Mouse (Mus musculus) hindbrain, embryonic 14.5 days (tissue): ENCODE data around the gene Cep162. TPM values are rescaled to one million over a fixed set of nuclear protein-coding genes. Genes with fewer than 3 reads are reported as not detected.

ENCODE experiments used
- ATAC-seq: fragments of 200-750 bp; cut with Nextera tagmentation; 2 replicates; pipeline ENCODE4 v1.8.0; 2017; ENCODE audit warnings: moderate number of reproducible peaks, mild to moderate bottlenecking, moderate TSS enrichment, moderate library complexity; ENCODE audit not compliant: low FRiP score
- DNase-seq: peaks from one replicate; pipeline ENCODE4 v3.0.0-alpha.2; 2015; ENCODE audit warnings: low spot score
- H3K27ac ChIP-seq: fragments of 300-500 bp; sonication (generic); 2 replicates; pipeline ENCODE4 v1.5.1; 2014; ENCODE audit warnings: mild to moderate bottlenecking, moderate library complexity
- H3K27me3 ChIP-seq: fragments of 300-500 bp; sonication (generic); 2 replicates; pipeline ENCODE4 v1.6.1; 2014; ENCODE audit warnings: mild to moderate bottlenecking, low read length, mixed read lengths; ENCODE audit not compliant: control insufficient read depth, insufficient read depth
- H3K36me3 ChIP-seq: fragments of 300-500 bp; sonication (generic); replicated peaks from 2 replicates; pipeline ENCODE4 v1.6.1; 2014; ENCODE audit not compliant: control insufficient read depth, insufficient read depth
- H3K4me1 ChIP-seq: fragments of 300-500 bp; sonication (generic); replicated peaks from 2 replicates; pipeline ENCODE4 v1.6.1; 2014; ENCODE audit warnings: antibody characterized with exemption, low read length, mixed read lengths; ENCODE audit not compliant: control insufficient read depth, insufficient read depth
- H3K4me2 ChIP-seq: fragments of 300-500 bp; sonication (generic); replicated peaks from 2 replicates; pipeline ENCODE4 v1.6.1; 2014; ENCODE audit warnings: mild to moderate bottlenecking, moderate library complexity
- H3K4me3 ChIP-seq: fragments of 300-500 bp; sonication (generic); replicated peaks from 2 replicates; pipeline ENCODE4 v1.5.1; 2014; ENCODE audit warnings: mild to moderate bottlenecking, low read length
- H3K9ac ChIP-seq: fragments of 300-500 bp; sonication (generic); 2 replicates; pipeline ENCODE4 v1.6.1; 2014
- H3K9me3 ChIP-seq: fragments of 300-500 bp; sonication (generic); 2 replicates; pipeline ENCODE4 v1.6.1; 2016; ENCODE audit warnings: low read length; ENCODE audit not compliant: control insufficient read depth
- WGBS: fragments of 180-500 bp; shearing (Covaris S2); extraction: QIAGEN DNeasy Blood & Tissue Kit; methylation state at CpG from one replicate; pipeline ENCODE4 v1.1.7; 2014; 5-methylcytosine and 5-hydroxymethylcytosine counted together
- polyA plus RNA-seq: library from polyadenylated mRNA; unstranded; fragments of >200 nt; fragmentation: Nextera tagmentation; extraction: Ambion mirVana; gene quantifications from 2 replicates; pipeline ENCODE4 v1.2.1, GENCODE M21; 2014

Gene Cep162
- polyA plus RNA-seq, 1 experiment from 2014 or later, result 7.1 TPM

DNA sequence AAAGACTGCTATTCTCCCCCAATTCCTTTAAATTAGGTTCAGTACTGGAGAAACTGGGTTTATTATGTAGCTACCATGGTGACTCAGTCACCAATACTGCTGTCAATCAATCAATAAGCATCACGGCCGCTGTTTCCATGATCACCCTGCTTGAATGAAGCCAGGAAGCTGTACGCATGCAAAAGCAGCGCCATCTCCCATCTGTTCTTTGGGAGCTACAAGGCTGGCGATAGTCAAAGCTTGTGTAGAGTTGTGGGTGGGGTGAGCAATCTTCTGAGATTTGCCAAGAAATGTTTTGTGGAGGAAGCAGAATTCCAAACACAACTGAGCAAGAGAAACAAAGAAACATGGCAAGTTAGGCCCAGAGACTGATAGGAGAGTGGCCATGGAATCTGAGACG lies 52.9 kb downstream of the Cep162 start:
- no peak overlapping the region for H3K27ac ChIP-seq
- ATAC-seq, result no peak
- no peaks in the 10 kb centered on the region for H3K4me1 ChIP-seq
- H3K27me3 ChIP-seq, result no peaks in the 10 kb centered on the region
- no peak for DNase-seq
- H3K4me3 ChIP-seq, result no peak overlapping the region
- 84% methylated on average over 6 of the region's 6 CpGs for WGBS
- H3K9ac ChIP-seq, result no peak overlapping the region
- peaks cover 68% of the 10 kb centered on the region for H3K36me3 ChIP-seq
- H3K4me2 ChIP-seq, result no peak overlapping the region
- no peaks in the 10 kb centered on the region for H3K9me3 ChIP-seq

DNA sequence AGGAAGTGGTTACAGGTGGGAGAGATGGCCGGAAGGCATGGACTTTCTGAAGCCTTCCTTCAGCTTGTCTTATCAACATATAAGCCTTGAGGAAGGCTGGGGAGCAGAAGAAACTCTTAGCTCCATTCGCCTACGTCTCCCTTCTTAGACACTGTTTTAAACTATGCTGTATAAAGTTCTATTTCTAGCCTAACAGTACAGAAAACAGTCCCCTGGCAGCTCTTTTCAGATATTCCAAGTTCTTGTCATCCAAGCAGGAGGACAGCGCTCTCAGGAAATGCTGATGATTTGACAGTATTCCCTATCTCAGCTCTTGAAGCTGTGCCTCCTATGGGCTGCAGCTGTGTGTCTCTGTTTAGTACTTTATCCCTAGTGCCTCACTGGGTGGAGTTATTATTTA lies 54.4 kb downstream of the Cep162 start:
- DNase-seq (no peak), ATAC-seq (no peak)
- H3K27ac ChIP-seq, result no peak overlapping the region
- no peaks in the 10 kb centered on the region for H3K27me3 ChIP-seq
- H3K9ac ChIP-seq, result no peak overlapping the region
- H3K4me3 ChIP-seq, result no peak overlapping the region
- no peak overlapping the region for H3K4me2 ChIP-seq
- no peaks in the 10 kb centered on the region for H3K4me1 ChIP-seq
- 96% methylated on average over 4 of the region's 4 CpGs for WGBS
- H3K9me3 ChIP-seq, result no peaks in the 10 kb centered on the region
- peaks cover 63% of the 10 kb centered on the region for H3K36me3 ChIP-seq

DNA sequence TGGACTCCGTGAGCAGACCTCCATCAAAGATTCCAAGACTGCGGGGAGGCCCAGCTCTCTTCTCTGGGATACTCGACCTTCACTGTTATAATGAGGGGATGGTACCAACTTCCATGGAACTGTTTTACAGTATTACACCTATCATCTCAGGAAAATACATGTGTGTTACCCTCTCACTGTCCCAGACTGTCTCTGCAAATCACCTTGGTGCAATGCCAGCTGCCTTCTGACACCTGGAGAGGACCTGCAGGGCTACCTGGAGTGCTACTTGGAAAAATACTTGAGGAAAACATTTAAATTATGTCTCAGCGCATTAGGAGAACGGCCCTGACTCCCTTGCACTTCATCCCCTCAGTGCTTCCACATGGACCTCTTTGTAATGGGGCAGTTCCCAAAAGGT lies 54.9 kb downstream of the Cep162 start:
- no peak overlapping the region for H3K27ac ChIP-seq
- H3K27me3 ChIP-seq, result no peaks in the 10 kb centered on the region
- no peak overlapping the region for H3K4me3 ChIP-seq
- H3K4me1 ChIP-seq, result no peaks in the 10 kb centered on the region
- 94% methylated on average over 5 of the region's 5 CpGs for WGBS
- H3K9me3 ChIP-seq, result no peaks in the 10 kb centered on the region
- H3K9ac ChIP-seq, result no peak overlapping the region
- no peak for ATAC-seq
- no peak overlapping the region for H3K4me2 ChIP-seq
- peaks cover 60% of the 10 kb centered on the region for H3K36me3 ChIP-seq
- no peak for DNase-seq

DNA sequence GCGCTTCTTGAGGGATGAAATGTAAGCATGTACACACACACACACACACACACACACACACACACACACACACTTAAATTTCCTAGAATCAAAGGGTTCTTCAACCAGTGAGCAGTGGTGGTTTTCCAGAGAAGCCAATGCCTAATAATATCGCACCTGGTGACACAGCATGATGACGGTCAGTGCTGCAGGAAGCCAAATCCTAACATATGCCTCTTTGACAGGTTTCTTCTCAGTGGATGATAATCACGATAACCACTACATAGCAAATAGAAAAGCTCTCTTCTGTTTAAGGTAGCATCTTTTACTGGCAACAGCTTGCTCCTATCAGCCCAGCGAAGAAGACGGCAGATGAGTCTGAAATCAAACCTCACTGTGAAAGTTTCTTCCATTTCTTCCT lies 57.3 kb downstream of the Cep162 start:
- H3K4me2 ChIP-seq, result no peak overlapping the region
- no peak overlapping the region for H3K9ac ChIP-seq
- no peaks in the 10 kb centered on the region for H3K27me3 ChIP-seq
- H3K4me1 ChIP-seq, result no peaks in the 10 kb centered on the region
- H3K36me3 ChIP-seq, result peaks cover 57% of the 10 kb centered on the region
- H3K9me3 ChIP-seq, result 0 out of 2 replicates have a peak, but pooled peaks cover under 1% of the 10 kb centered on the region
- WGBS, result 90% methylated on average over 6 of the region's 6 CpGs
- H3K27ac ChIP-seq, result no peak overlapping the region
- DNase-seq (no peak), ATAC-seq (no peak)
- H3K4me3 ChIP-seq, result no peak overlapping the region

- H3K4me1 ChIP-seq, result no peaks in the 10 kb centered on the region
- ATAC-seq (no peak), DNase-seq (no peak)
- H3K4me2 ChIP-seq, result no peak overlapping the region
- no peak overlapping the region for H3K9ac ChIP-seq
- no peaks in the 10 kb centered on the region for H3K27me3 ChIP-seq
- H3K36me3 ChIP-seq, result peaks cover 57% of the 10 kb centered on the region
- H3K9me3 ChIP-seq, result peaks cover 8% of the 10 kb centered on the region
- 79% methylated on average over 3 of the region's 3 CpGs for WGBS
- H3K4me3 ChIP-seq, result no peak overlapping the region
- no peak overlapping the region for H3K27ac ChIP-seq
Measured at GRCm38 (mm10) chr9:87197277-87197676, 58.1 kb downstream of the Cep162 start.

GRCm38 (mm10) chr9:87193721-87194120 lies 61.6 kb downstream of the Cep162 start:
- Histone ChIP-seq H3K4me3 (no peak overlapping the region), H3K9me3 (peaks cover 27% of the 10 kb centered on the region), H3K36me3 (peaks cover 69% of the 10 kb centered on the region), H3K4me1 (no peaks in the 10 kb centered on the region), H3K4me2 (no peak overlapping the region), H3K27ac (no peak overlapping the region), H3K9ac (no peak overlapping the region), H3K27me3 (no peaks in the 10 kb centered on the region)
- ATAC-seq, result no peak
- WGBS, result 90% methylated on average over 1 of the region's 1 CpGs
- DNase-seq, result no peak

DNA sequence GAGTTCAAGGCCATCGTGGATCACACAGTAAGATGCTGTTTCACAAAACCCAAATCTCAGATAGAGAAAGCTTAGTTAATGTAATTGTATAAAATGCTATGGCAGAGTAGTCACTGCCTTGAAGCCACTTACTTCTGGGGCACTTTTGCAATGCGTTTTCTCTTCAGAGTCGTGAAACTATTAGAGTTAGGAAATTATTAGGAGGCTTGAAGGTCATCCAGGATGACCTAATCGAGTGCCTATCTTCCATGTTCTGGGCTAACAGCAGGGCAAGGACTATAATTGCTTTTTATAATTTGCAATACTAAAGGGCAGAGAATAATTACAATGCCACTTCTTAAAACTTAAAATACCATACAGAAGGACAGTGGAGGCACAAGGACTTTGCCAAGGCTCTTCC lies 68.0 kb downstream of the Cep162 start:
- H3K27ac ChIP-seq, result no peak overlapping the region
- peaks cover 19% of the 10 kb centered on the region for H3K9me3 ChIP-seq
- ATAC-seq (no peak), DNase-seq (no peak)
- no peaks in the 10 kb centered on the region for H3K27me3 ChIP-seq
- no peak overlapping the region for H3K4me3 ChIP-seq
- H3K4me2 ChIP-seq, result no peak overlapping the region
- no peak overlapping the region for H3K9ac ChIP-seq
- no peaks in the 10 kb centered on the region for H3K4me1 ChIP-seq
- 91% methylated on average over 4 of the region's 4 CpGs for WGBS
- peaks cover 27% of the 10 kb centered on the region for H3K36me3 ChIP-seq

GRCm38 (mm10) chr9:87182231-87182630 lies 73.1 kb downstream of the Cep162 start:
- Histone ChIP-seq H3K27me3 (no peaks in the 10 kb centered on the region), H3K4me2 (no peak overlapping the region), H3K36me3 (no peaks in the 10 kb centered on the region), H3K9ac (no peak overlapping the region), H3K4me1 (no peaks in the 10 kb centered on the region), H3K4me3 (no peak overlapping the region), H3K27ac (no peak overlapping the region), H3K9me3 (no peaks in the 10 kb centered on the region)
- no peak for DNase-seq
- WGBS, result 79% methylated on average over 10 of the region's 10 CpGs
- ATAC-seq, result no peak

GRCm38 (mm10) chr9:87178534-87178933 lies 76.8 kb downstream of the Cep162 start:
- WGBS, result 70% methylated on average over 7 of the region's 7 CpGs
- Histone ChIP-seq H3K4me1 (no peaks in the 10 kb centered on the region), H3K4me3 (no peak overlapping the region), H3K36me3 (no peaks in the 10 kb centered on the region), H3K4me2 (no peak overlapping the region), H3K27ac (no peak overlapping the region), H3K27me3 (no peaks in the 10 kb centered on the region), H3K9me3 (no peaks in the 10 kb centered on the region), H3K9ac (no peak overlapping the region)
- ATAC-seq (no peak), DNase-seq (no peak)

- Histone ChIP-seq H3K27me3 (no peaks in the 10 kb centered on the region), H3K9ac (no peak overlapping the region), H3K4me2 (no peak overlapping the region), H3K4me3 (no peak overlapping the region), H3K27ac (no peak overlapping the region), H3K9me3 (no peaks in the 10 kb centered on the region), H3K36me3 (no peaks in the 10 kb centered on the region), H3K4me1 (no peaks in the 10 kb centered on the region)
- ATAC-seq (no peak), DNase-seq (no peak)
- 85% methylated on average over 3 of the region's 3 CpGs for WGBS
Measured at GRCm38 (mm10) chr9:87171517-87171916, 83.8 kb downstream of the Cep162 start.
